Mouse (Mus musculus) cortical plate, adult 2 months (tissue): ENCODE results near the gene Iqsec1.

Source experiments
- CTCF ChIP-seq: fragments of 200-500 bp; IDR thresholded peaks from 2 replicates; pipeline ENCODE4 v1.5.1; 2011; ENCODE audit warnings: mild to moderate bottlenecking, control low read depth, low read length; ENCODE audit not compliant: insufficient read depth; ENCODE audit errors: extremely low read depth
- POLR2A ChIP-seq: fragments of 200-500 bp; IDR thresholded peaks from 2 replicates; pipeline ENCODE4 v1.6.1; 2011; ENCODE audit warnings: mild to moderate bottlenecking, low read length, control low read depth; ENCODE audit not compliant: insufficient read depth; ENCODE audit errors: extremely low read depth

- no peak for TF ChIP-seq CTCF
- no peak for TF ChIP-seq POLR2A
Measured at GRCm38 (mm10) chr6:90644965-90645364, 343.5 kb downstream of the Iqsec1 start.
